Mouse (Mus musculus) fat pad, adult 2 months (tissue): Measurements from ENCODE around the gene Elp1.

Experiments used
- DNase-seq: peaks from one replicate; pipeline ENCODE4 v3.0.0-alpha.2; 2011; ENCODE audit warnings: low read depth, low spot score; ENCODE audit errors: extremely low read depth

Elp1 gene

GRCm38 (mm10) chr4:56716801-56717200, 85.3 kb downstream of the Elp1 start:
- no peak for DNase-seq

GRCm38 (mm10) chr4:56713155-56713554, 89.0 kb downstream of the Elp1 start:
- no peak for DNase-seq

GRCm38 (mm10) chr4:56702234-56702633, 99.9 kb downstream of the Elp1 start:
- DNase-seq: no peak
